9 mouse cellular contexts compared by ENCODE assay signal in the genomic region with DNA sequence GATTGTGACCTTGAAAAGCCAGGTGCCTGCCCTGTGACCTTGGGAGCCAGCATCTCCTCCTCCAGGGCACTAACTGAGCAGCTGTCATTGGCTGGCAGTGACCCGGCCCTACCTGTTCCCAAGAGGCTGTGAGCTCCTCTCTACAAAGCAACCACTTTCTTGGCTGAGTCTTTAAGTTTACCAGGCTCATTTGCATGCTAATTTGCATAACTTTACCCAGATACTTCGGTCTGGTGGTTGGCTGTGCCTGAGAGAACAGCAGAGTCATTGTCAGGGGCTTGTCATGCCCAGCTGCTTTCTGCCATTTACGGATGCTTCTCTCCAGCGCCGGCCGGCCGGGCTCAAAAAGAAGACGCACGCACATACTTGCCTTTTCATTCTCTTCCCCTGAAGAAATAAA. TPM values are rescaled to one million over a fixed set of nuclear protein-coding genes. Genes with fewer than 3 reads are reported as not detected.
DNase-seq lines count a peak whose midpoint lies in the region; ATAC-seq and TF ChIP-seq lines count a peak whose summit lies in the region.
"Had no signal": no experiment of that assay in that cellular context is flagged by ENCODE, and none has a peak within 500 bp of the region (broad histone marks: within the 10 kb centered on the region; RNA-seq: fewer than 3 reads in every experiment).

No protein-coding gene starts in this region.

- no peaks in the 10 kb centered on the region for H3K9me3 ChIP-seq in kidney, embryonic 16.5 days (ENCODE audit: low read length)
- H3K9me3 ChIP-seq in ES-E14 (ENCODE audit: control insufficient read depth, insufficient read depth, low read depth, low read length): no peaks in the 10 kb centered on the region
- no peaks in the 10 kb centered on the region for H3K9me3 ChIP-seq in midbrain, embryonic 11.5 days (ENCODE audit: control insufficient read depth, low read length)

- no peak overlapping the region for H3K9ac ChIP-seq in kidney, embryonic 16.5 days (replicated peaks; ENCODE audit: low read length)
- no peak overlapping the region for H3K9ac ChIP-seq in ES-E14 (ENCODE audit: insufficient read depth, low read depth, low read length, poor library complexity, severe bottlenecking)
- 0 out of 2 replicates have a peak overlapping the region, but pooled peaks have one; percentile 0 for H3K9ac ChIP-seq in midbrain, embryonic 11.5 days (ENCODE audit: low read length)

- WGBS in kidney, embryonic 16.5 days: 36% methylated on average over 9 of the region's 9 CpGs
- 28% methylated on average over 9 of the region's 9 CpGs for WGBS in midbrain, embryonic 11.5 days

- H3K27ac ChIP-seq in kidney, embryonic 16.5 days (ENCODE audit: low read length): no peak overlapping the region
- H3K27ac ChIP-seq in ES-E14 (ENCODE audit: insufficient read depth, low read depth, low read length, poor library complexity, severe bottlenecking): no peak overlapping the region
- peak overlapping the region; percentile 61 for H3K27ac ChIP-seq in midbrain, embryonic 11.5 days (ENCODE audit: low read depth, low read length)
- H3K27ac ChIP-seq: macrophage had no signal

- no peak overlapping the region; the same call in 1 of the 2 replicates for H3K4me2 ChIP-seq in kidney, embryonic 16.5 days (replicated peaks; ENCODE audit: low read depth, low read length)
- peak overlapping the region; percentile 19; the same call in 1 of the 2 replicates for H3K4me2 ChIP-seq in midbrain, embryonic 11.5 days

- ATAC-seq in kidney, embryonic 16.5 days (ENCODE audit: low FRiP score, low TSS enrichment): peak; percentile 39; the same call in 1 of the 2 replicates
- ATAC-seq in granulocyte monocyte progenitor cell, adult 5-6 weeks (replicated peaks; ENCODE audit: poor library complexity, severe bottlenecking): peak; percentile 78
- peak; percentile 80 for ATAC-seq in midbrain, embryonic 11.5 days (ENCODE audit: low FRiP score)

- H3K27me3 ChIP-seq in kidney, embryonic 16.5 days (ENCODE audit: insufficient read depth, low read length): no peaks in the 10 kb centered on the region
- no peaks in the 10 kb centered on the region for H3K27me3 ChIP-seq in midbrain, embryonic 11.5 days (ENCODE audit: control insufficient read depth, insufficient read depth, low read length)

- 0 out of 2 replicates have a peak, but pooled peaks cover under 1% of the 10 kb centered on the region for H3K36me3 ChIP-seq in kidney, embryonic 16.5 days (ENCODE audit: insufficient read depth, low read length)
- H3K36me3 ChIP-seq in ES-E14 (ENCODE audit: control insufficient read depth, insufficient read depth, low read length, poor library complexity, severe bottlenecking): no peaks in the 10 kb centered on the region
- H3K36me3 ChIP-seq in midbrain, embryonic 11.5 days (ENCODE audit: control insufficient read depth, insufficient read depth, low read length): no peaks in the 10 kb centered on the region

- DNase-seq in kidney, postnatal 14 days: no peak
- no peak for DNase-seq in ES-E14 (ENCODE audit: low read depth, low spot score)
- no peak for DNase-seq in midbrain, embryonic 11.5 days (ENCODE audit: low spot score, missing footprints)
- no peak for DNase-seq in adrenal gland, adult 2 months
- no peak for DNase-seq in gastrocnemius, postnatal 14 days
- no peak for DNase-seq in heart, postnatal 10 days

- intact Hi-C loops in gastrocnemius, postnatal 14 days (cut with DNase I; ENCODE audit: low total_unique reads): no loop called here
- intact Hi-C loops in heart, postnatal 10 days (cut with DNase I): no loop called here

- in situ Hi-C loops in ES-E14 (cut with MboI; ENCODE audit: low sequenced_read_pairs in 2 of 2, unreplicated experiment in 2 of 2): no loop called here

- H3K4me1 ChIP-seq in kidney, embryonic 16.5 days (ENCODE audit: insufficient read depth, low read length): no peaks in the 10 kb centered on the region
- peaks cover 2 to 15% of the 10 kb centered on the region in 2 experiments; a peak in 3 of 4 replicates for H3K4me1 ChIP-seq in ES-E14 (ENCODE audit: control insufficient read depth in 2 of 2, insufficient read depth in 2 of 2, low read length in 2 of 2, poor library complexity in 1 of 2)
- H3K4me1 ChIP-seq in midbrain, embryonic 11.5 days (ENCODE audit: control insufficient read depth, insufficient read depth, low read length): peaks cover 25% of the 10 kb centered on the region

- no peak overlapping the region for H3K4me3 ChIP-seq in kidney, embryonic 16.5 days (ENCODE audit: low read length)
- no peak overlapping the region for H3K4me3 ChIP-seq in ES-E14 (ENCODE audit: insufficient read depth in 1 of 2, low read depth in 1 of 2, low read length in 2 of 2, poor library complexity in 1 of 2, severe bottlenecking in 1 of 2)
- H3K4me3 ChIP-seq in midbrain, embryonic 11.5 days (ENCODE audit: low read depth, low read length): no peak overlapping the region

TF ChIP-seq in ES-E14, 5 proteins besides CTCF, POLR2A, EP300 and RAD21:
- no peak for TF ChIP-seq ZNF384 (IDR thresholded peaks at IDR 0.05; ENCODE audit: low read depth, low read length)
- TF ChIP-seq MAFK (IDR thresholded peaks at IDR 0.05; ENCODE audit: insufficient read depth, low read depth, low read length): peak; percentile 82
- no peak for TF ChIP-seq HCFC1 (IDR thresholded peaks at IDR 0.05; ENCODE audit: borderline replicate concordance, insufficient read depth, low read length)
- TF ChIP-seq ZC3H11A (IDR thresholded peaks at IDR 0.05; ENCODE audit: borderline replicate concordance, low read depth, low read length): no peak
- TF ChIP-seq CHD2 (IDR thresholded peaks at IDR 0.05; ENCODE audit: low read depth, low read length): no peak

RNA-seq across cellular contexts. Expression of a gene that starts 35.1 kb away (rescaled TPM):
- 5.2 and 6.1 TPM in 2 replicates for polyA plus RNA-seq in kidney, embryonic 16.5 days (2015; fragmentation: Nextera tagmentation; extraction: Ambion mirVana)
- 0.85 and 0.98 TPM in 2 replicates for total RNA-seq in ES-E14 (2012; rRNA removed)
- total RNA-seq in granulocyte monocyte progenitor cell, adult 5-6 weeks (2014; fragmentation: Nextera tagmentation): 0.11 and 0.23 TPM in 2 replicates
- 0.15 and 0.17 TPM in 2 replicates for total RNA-seq in granulocyte monocyte progenitor cell, adult 5-6 weeks (2017)
- 16.5 and 16.7 TPM in 2 replicates for polyA plus RNA-seq in midbrain, embryonic 11.5 days (2014; fragmentation: Nextera tagmentation; extraction: Ambion mirVana)
- total RNA-seq in adrenal gland, adult 2 months (2021): 1 to 10 TPM; 2.4 to 3.1 TPM
- 18.9 and 29.2 TPM in 2 replicates for polyA plus RNA-seq in adrenal gland, adult 2 months (2012; rRNA removed)
- under 1 TPM; 0.78 to 0.96 TPM for total RNA-seq in gastrocnemius, postnatal 14 days (2021)
- total RNA-seq in heart, postnatal 10 days (2021): 1 to 10 TPM; 1.7 to 1.8 TPM

RNA-seq across cellular contexts. Expression of a gene that starts 55.2 kb away (rescaled TPM):
- 71.6 and 76.4 TPM in 2 replicates for polyA plus RNA-seq in kidney, embryonic 16.5 days (2015; fragmentation: Nextera tagmentation; extraction: Ambion mirVana)
- total RNA-seq in ES-E14 (2012; rRNA removed): 75.5 and 93.1 TPM in 2 replicates
- 34.0 and 34.8 TPM in 2 replicates for total RNA-seq in granulocyte monocyte progenitor cell, adult 5-6 weeks (2014; fragmentation: Nextera tagmentation)
- 24.4 and 24.6 TPM in 2 replicates for total RNA-seq in granulocyte monocyte progenitor cell, adult 5-6 weeks (2017)
- polyA plus RNA-seq in midbrain, embryonic 11.5 days (2014; fragmentation: Nextera tagmentation; extraction: Ambion mirVana): 61.5 and 62.6 TPM in 2 replicates
- 10 to 100 TPM; 40.7 to 44.0 TPM for total RNA-seq in adrenal gland, adult 2 months (2021)
- 59.4 and 65.7 TPM in 2 replicates for polyA plus RNA-seq in adrenal gland, adult 2 months (2012; rRNA removed)
- 10 to 100 TPM; 13.8 to 16.6 TPM for total RNA-seq in gastrocnemius, postnatal 14 days (2021)
- total RNA-seq in heart, postnatal 10 days (2021): 10 to 100 TPM; 18.8 to 22.2 TPM
